Mouse (Mus musculus) frontal cortex, postnatal 14 days (tissue): ENCODE data around the gene Spata31d1d.
A peak's percentile ranks its signal among the peaks of the same experiment; 100 is the strongest.
"Not testable (repeated sequence)": the region's sequence is repeated elsewhere in the genome, so short reads cannot be mapped to it uniquely, and the experiment has no call there.

ENCODE experiments used
- DNase-seq, 2 experiments: peaks; one replicate each; pipeline ENCODE4 v3.0.0; 2022; ENCODE audit warnings: low spot score in 2 of 2

Gene Spata31d1d

DNA sequence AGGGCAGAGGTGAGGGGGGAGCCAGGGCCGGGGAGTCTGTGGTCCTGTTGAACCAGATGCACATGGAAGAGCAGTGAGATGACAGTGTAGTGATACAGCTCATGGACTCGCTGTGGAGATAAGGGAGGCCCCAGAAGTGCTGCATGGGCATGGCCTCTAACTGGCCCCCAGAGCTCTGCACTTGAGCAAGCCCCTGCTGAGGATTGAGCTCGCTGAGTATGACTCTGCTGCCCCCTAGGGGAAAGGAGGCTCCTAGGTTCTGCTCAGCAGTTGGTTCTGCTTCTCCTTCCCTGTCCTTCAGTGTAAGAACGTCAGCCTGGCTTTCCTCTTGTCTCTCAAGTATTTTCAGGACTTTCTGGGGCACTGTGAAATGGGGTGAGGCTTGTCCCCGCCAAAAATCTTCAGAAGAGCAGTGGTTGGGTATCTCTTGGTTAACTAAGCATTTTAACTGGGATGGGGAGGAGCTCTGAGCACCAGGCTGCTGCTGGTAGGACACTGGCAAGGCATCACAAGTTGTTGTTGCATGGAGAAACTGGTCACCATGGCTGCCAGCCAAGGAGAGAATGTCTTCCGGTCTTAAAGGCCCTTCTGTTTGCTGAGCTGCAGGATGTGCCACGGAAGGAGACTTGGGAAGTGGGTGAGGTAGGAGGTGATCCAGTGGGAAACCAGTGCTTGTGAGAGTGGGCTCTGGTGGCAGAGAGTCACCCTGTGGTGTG is 3.0 kb downstream of the Spata31d1d start:
- peak; percentile 76 to 80 for DNase-seq

DNA sequence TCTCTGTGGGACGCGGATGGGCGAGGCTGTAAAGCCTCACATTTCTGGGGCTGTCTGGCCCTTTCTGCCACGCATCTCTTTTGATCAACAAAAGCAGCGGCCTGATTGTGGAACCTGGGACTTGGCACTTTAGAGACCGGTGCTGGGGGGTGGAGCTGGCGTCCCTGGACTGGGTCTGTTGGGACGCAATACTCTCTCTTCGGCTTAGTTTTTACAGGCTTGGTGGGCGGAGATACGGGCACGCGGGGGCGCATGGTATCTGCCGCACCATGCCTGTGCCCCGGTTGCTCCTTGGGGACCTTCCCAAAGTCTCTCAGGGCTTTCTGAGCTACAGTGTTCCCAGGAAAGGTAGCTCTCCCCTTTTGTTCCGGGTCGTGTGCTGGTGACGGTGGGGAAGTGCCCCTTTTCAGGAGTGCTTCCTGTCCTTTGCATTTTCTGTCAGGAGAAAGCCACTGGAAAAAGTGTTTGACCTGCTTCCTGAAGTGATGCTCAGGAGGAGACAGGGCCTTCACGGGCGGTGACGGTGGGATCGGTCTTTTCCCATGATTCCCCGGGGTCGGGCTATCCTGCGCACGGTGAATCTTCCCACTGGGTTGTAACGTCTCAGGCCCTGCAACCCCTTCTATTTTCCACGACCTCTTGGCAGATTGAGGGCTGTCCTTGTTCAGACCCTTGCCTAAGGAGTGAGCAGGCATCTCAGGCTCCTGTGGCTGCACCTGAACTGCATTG is 5.2 kb downstream of the Spata31d1d start:
- DNase-seq: no peak

DNA sequence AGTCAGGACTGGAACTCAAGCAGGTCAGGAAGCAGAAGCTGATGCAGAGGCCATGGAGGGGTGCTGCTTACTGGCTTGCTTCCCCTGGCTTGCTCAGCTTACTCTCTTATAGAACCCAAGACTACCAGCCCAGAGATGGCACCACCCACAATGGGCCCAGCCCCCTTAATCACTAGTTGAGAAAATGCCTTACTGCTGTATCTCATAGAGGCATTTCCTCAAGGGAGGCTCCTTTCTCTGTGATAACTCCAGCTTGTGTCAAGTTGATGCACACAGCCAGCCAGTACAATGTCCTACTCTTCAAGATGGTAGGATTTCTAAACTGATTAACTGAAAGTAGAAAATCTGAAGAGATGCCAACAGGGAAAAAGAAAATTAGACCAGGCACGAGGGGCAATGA is 9.5 kb downstream of the Spata31d1d start:
- not testable (repeated sequence) for DNase-seq

DNA sequence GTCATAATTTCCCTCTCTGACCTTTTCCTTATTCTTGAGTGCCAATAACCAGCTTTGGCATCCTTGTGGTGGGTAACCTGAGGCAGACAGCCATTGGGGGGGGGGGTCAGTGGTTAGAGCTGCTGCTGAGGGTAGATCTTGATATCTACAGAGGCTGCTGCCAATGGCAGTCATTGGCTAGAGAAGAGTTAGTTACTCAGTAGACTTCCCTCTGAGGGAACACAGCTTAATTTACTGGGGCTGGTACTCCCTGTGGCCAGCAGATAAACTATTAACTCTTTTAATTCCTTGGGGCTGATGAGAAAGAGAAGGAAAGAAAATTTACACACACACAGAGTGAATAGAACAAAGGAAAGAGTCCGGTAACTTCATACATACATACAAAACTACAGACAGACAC is 12.1 kb downstream of the Spata31d1d start:
- DNase-seq: no peak

DNA sequence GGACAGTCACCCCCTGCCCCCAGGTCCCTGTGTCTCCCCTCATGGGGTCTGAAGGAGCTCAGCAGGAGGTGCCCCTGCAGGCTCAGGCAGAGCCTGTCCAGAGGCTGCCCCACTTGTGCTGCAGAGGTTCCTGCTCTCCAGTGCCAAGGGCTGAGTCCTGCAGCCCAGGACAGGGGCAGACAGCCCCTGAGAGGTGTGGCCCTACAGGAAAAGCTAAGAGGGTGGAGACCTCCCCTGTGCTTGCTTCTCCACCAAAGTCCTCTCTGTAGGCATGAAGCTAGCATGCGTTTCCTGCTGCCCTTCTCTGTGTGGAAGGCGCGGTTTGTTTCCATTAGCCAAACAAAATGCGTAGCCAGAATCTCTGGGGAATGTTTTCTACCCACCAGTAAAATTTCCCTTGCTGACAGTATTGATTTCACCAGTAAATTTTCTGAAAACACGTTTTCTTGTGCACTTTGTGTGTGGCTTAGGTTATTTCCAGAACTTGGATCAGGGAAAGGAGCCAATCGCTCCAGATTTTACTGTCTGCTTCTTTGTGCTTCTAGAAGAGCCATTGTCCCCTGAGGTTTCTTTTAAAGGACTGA is 12.6 kb downstream of the Spata31d1d start:
- DNase-seq: not testable (repeated sequence)

DNA sequence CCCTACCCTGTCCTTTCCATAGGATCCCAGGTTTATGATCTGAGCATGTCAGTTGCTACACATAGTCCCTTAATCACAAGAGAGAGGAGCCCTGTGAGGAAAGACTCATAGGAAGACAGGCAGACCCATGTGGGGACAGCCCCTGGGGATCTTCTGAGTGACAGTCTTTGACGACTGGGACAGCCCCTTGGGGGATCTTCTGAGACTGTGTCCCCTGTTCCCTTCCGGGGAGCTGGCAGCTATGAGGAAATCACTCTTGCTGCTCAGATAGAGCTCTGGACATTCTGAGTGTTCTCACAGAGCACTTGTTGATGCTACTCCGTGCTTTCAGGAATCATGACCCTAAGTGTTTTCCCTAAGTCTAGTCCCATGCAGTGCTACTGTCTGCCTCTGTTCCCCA is 17.8 kb downstream of the Spata31d1d start:
- DNase-seq: no peak

DNA sequence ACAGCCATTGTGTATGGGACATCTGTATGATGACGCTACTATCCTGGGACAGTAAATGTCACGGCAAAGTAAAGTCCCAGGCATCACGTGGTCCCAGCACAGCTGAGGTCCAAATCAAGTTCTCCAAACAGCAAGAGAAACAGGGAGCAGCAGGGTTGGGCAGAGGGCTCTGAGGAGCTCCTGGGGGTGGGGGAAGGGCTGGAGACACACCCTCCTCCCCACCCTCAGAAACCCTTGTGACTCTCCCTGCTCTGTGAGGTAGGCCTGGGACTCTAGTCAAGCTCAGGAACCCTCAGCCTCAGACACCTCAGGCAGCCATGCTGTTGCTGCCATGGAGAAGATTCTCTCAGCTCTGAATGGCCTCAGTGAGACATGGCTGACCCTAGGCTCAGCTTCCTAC is 19.6 kb downstream of the Spata31d1d start, which contains the start of gene Spata31d1b:
Gene Spata31d1b, plus strand, starts transcription at position 301 of the 400 bp plus-strand sequence.
- DNase-seq: not testable (repeated sequence)

DNA sequence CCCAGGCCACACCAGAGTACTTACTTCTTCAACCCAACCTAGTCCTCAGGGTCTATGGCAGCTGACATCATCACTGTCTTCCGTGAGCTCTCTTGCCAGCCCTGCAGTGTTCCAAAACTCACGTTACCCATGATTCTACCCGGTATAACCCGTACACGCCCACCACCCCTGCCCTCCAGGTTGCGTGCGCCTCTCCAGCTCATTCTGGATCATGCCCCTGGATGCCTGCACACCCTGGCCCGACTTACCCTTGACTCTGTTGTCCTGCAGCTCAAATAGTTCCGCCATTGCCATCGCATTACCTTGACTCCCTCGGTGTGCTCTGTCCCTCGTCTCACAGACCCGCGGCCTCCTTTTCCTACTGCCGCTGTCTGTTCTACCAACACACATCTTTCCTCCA is 21.3 kb downstream of the Spata31d1d start, which contains the start of gene Spata31d1a:
Gene Spata31d1a, minus strand, starts transcription at position 101 of the 400 bp plus-strand sequence.
- DNase-seq: no peak

DNA sequence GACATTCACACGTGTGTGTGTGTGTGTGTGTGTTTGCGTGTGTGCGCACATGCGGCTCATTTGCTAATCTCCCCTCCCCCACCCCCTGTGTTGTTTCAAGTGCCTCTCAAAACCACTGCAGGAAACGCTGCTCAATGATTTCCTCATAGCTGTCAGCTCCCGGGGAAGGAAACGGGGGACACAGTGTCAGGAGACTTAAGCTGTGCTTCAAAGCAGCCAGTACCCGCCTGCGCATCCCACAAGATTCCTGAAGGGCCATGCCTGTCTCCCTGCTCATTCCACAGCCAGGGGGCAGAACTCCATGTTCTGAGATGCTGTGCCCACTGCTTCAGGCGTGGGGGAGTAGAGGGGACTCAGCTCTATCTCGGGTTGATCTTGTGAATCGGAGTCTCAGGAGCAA is 27.0 kb downstream of the Spata31d1d start:
- no peak for DNase-seq

DNA sequence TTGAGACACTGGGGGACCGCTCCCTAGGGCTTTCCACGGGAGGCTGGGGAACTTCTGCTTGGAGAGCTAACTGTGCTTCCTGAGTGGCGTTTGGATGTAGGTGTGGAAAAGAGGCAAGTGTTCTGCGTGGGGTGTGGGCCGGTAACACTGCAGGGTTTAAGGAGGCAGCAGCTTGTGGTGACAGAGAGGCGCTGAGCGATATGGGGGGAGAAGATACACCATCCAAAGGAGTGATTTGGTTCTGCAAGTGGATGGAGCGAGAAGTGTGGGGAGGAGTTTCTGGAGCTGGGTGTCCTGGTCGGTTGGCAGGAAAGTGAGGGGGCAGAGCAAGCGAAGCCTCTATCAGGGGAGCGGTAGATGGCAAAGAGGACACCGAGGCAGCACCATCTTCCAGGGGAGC is 28.0 kb downstream of the Spata31d1d start:
- DNase-seq: no peak

DNA sequence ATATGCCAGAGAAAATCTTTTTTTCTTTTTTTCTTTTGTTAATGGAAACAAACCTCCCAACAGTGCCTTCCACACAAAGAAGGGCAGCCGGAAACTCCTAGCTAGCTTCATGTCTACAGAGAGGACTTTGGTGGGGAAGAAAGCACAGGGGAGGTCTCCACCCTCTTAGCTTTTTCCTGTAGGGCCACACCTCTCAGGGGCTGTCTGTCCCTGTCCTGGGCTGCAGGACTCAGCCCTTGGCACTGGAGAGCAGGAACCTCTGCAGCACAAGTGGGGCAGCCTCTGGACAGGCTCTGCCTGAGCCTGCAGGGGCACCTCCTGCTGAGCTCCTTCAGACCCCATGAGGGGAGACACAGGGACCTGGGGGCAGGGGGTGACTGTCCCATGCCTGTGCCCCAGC is 31.4 kb downstream of the Spata31d1d start:
- DNase-seq: not testable (repeated sequence)

DNA sequence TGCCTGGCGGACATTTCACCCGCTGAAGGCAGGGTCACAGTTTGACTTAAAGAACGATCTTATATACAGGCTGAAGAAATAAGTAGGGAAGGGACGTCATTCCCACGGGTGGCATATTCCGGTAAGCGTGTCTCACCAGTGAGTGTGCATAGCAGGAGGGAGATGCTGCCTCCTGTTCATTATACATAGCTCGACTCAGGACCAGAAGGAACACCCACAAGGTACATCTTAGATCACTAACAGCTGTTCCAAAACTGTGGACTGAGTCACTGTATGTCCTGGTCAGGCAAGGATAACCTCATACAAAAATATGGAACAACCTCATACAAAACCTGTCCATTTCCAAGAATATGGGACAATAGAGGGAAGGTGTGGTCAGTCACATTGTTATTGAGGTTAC is 32.4 kb downstream of the Spata31d1d start:
- no peak for DNase-seq

DNA sequence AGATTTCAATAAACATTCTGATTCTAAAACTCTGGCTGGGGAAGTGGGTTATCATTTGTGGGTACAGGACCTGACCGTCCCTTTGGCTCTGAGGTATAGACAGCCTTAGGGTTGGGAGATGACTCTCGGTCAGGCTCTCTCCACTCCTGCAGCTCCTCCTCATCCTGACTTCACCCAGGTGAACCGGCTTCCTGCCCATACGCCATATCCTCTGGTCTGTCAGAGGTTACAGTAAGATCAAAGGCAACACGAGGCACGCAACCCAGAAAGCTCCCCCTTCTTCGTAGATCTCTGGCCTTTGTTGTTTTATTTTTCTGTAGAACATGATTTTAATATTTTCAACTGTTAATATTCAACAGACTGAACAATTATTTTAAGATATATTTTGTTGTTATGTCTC is 35.8 kb downstream of the Spata31d1d start:
- no peak for DNase-seq

DNA sequence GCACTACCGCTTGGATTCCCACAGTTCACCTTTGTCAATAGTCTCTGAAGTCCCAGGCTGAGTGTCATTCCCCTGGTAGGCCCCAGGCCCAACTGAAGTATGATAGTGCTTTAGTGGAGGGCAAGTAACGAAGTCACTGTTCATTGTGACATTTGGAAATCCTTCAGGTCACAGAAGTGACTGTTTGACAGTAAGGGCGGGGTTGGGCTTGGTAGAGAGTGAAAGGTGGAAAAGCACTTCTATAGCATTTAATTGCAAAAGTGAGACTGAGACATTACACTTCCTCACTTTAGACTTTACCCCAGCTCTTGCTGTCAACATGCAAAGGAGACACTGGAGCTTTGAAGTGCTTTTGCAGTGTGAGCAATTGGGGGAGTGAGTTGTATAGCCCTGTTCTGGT is 37.5 kb downstream of the Spata31d1d start, which contains the start of gene 4921517D22Rik:
Gene 4921517D22Rik, minus strand, starts transcription at position 101 of the 400 bp plus-strand sequence.
- DNase-seq: no peak

DNA sequence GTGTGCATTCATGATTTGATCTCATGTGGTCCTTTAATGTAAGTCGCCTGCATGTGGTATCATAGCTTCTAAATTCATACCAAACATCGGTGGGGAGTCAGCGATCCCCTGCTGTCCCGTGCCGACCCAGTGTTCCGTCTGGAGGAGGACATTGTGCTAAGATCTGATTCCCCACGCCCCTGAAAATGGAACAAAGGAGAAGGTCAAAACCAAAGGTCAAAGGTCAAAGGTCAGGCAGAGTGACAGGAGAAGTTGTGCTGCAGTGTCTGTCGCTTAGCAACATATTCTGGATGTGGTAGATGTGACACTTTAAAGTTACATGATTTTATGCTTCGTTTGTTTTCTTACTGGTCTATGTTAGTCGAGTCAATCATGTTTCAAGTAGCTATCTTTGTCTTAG is 40.1 kb downstream of the Spata31d1d start:
- DNase-seq: no peak

DNA sequence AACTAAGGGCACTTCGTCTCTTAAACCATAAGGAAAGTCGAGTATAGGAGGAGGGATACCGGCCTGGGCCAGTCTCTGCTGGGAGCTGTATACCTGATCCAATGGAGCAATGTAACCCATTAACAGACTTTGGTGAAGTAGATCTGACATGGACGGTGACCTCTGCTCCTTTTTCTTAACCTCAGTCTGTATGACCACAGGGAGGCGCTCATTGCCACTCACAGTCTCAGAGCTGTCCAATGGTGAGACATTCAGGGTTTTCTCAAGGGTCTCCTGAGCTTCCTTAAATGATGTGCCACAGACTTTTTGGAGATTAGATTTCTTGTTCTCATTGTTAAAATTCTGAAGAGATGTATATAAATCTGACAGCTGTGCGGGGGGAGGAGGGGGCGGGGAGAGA is 41.0 kb downstream of the Spata31d1d start:
- no peak for DNase-seq

DNA sequence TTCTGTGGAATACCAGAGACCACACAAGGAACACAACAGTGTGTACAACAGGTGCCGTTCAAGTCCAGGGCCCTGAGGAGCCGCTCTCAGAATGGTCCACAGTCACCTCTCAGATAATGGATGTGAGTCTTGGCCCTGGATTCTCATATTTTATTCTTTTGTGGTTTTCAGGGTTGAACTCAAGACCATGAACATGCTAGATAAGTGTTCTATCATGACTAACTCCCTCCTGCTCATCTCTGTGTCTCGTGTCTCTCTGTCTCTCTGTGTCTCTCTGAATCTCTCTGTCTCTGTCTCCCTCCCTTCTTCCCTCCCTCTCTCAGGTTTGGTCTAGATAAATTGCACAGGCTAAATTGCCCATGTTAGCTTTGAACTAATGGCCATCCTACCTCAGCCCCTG is 41.7 kb downstream of the Spata31d1d start:
- no peak for DNase-seq

DNA sequence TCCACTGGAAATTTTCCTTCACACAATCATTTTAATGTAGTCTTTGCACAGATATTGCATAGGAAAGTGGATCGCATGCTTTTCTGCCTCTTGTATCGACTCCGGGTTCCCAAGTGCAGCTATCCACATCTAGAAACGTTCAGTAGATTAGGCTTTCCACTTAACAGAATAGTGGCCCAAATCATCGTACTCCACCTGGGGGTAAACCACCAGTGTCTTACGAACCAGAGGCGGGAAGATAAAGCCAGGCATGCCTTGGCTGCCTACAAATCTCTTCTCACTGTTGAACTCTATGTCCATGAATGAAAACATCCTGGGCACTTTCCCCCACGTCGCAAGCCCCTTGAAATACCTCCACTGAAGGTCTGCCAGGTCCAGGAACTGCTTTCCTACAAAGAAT is 42.2 kb downstream of the Spata31d1d start:
- no peak for DNase-seq

DNA sequence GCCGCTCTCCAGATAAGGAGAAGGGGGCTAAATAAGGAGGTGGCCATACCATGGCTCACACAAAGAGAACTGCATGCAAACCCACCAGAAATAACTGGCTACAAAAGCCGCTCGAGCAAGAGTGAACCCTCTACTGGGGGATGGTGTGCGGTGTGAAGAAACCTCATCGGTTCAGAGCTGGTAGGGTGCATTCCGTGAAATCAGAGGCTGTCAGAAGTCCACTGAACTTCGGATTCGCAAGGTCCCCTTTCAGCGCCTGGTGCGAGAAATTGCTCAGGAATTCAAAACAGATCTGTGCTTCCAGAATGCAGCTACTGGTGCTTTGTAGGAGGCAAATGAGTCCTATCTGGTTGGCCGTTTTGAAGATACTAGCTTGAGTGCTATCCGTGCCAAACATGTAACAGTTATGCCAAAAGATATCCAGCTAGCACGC is 43.2 kb downstream of the Spata31d1d start:
- peak in 1 of 2 experiments; percentile 18 for DNase-seq

DNA sequence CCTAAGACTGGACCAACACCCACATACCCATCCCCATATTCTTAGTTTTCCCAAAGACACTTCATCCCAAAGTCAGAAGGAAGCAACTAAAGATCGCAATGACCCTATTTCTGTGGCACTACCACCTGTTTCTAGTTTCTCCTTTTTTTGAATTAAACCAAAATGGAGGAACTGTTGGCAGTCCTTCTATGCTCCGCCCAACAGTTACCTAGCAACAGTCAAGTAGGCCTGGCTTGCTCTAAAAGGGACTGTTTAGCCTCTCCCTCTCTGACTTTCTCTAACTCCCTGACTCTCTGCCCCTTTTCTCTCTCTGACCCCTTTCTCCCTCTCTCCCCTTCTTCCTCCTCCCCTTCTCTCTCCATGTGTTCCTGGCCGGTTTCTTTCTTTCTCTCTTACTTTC is 46.3 kb downstream of the Spata31d1d start:
- no peak for DNase-seq

DNA sequence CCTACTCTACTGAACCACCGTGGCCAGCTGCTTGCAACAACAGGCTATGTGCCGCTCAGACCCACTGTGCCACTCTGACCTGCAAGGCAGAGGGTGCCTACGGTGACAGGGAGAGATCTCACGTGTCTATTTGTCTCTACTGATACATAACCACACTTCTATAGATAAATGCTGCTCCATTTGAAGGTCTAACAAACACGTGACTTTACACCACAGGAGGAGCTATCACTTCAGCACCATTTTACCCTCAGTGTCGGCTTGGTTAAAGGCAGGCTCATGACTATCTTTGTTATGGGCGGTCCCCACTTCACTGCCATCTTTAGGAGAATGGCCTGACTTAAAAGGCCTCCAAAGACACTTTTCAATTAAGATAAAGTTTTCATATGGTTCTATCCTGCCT is 48.9 kb downstream of the Spata31d1d start:
- DNase-seq: no peak

DNA sequence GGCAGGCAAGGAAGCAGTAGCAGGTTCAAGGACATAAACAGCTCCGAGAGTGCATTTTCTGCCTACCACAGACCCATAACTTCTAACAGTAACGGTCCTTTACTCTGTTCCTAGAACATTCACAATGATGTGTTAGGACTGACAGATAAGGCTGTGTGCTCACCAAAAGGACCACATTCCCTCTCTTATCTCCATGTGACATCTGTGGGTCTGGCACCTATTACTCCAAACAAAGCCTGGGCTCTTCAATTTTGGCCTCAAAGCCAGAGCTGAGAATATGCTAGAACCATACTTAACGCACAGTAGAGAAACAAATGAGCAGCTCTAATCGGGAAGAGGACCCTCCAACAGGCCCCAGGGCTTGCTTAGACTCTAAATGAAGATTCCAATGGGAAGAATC is 51.6 kb downstream of the Spata31d1d start:
- no peak for DNase-seq

DNA sequence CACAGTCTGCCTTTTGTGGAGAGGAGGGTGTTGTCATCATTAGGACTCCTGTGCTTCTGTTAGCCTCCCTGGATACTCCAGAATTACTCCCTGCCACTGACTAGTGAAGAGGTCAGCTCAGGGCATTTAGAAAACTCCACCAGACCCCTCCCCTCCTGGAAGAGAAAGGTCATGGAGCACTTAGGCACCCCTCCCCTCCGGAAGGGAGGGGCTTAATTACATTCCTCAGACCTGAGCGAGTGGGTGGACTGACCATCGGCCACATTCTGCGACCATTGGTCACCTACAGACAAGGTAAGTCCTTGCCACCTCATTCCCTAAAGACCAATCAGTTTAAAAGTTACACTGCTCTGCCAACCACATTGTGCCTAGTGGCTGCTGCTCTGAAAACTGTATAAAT is 52.2 kb downstream of the Spata31d1d start:
- DNase-seq: no peak
